Mouse (Mus musculus): Measurements from ENCODE around the gene Cd3eap.

DNA sequence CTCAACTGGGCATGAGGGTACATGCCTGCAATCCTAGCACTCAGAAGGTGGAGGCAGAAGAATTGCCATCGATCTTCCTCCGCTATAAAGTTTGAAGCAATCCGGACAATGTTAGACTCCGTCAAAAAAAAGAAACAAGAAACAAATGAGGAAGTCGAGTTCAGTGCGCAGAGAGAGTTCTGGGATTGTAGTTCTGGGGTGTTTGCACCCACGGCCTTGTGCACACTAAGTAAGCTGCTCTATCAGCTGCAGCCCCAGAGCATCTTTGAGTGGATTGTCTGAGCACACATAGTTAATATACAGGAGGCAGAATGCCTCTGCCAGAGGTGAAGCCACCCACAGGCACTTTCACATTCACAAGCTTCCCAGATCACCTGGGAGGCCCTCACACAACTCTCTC, 40.6 kb downstream of the Cd3eap start:
- no peak for TF ChIP-seq NRF1 (IDR thresholded peaks at IDR 0.05; ENCODE audit: low read depth, low read length)
- no peak for TF ChIP-seq E2F4 (IDR thresholded peaks at IDR 0.05; ENCODE audit: insufficient replicate concordance, low read depth, low read length)
- TF ChIP-seq HCFC1 (IDR thresholded peaks at IDR 0.05; ENCODE audit: low read depth, low read length): no peak
